Mouse (Mus musculus): Measurements from ENCODE around the gene 4930519P11Rik. TPM values are rescaled to one million over a fixed set of nuclear protein-coding genes. Genes with fewer than 3 reads are reported as not detected.

4930519P11Rik gene
- polyA plus RNA-seq, 1 experiment from 2014 or later = 0.13 TPM

GRCm38 (mm10) chr2:154648086-154648485 lies 34.8 kb upstream of the 4930519P11Rik start:
- DNase-seq (ENCODE audit: low read depth, low spot score) (no peak), ATAC-seq (no peak)
- H3K27me3 ChIP-seq = no peaks in the 10 kb centered on the region
- POLR2A ChIA-PET = no interaction called here
- TF ChIP-seq CTCF (IDR thresholded peaks at IDR 0.05) = peak; percentile 70
- in situ Hi-C loops (cut with MboI; ENCODE audit: low pct_unique_long_range_greater_than_20kb) = no loop called here
- CTCF ChIA-PET = interaction anchor here (0.9 kb wide), 1 partner anchor 9 kb away, joined by 4 read pairs; no protein-coding TSS in a partner anchor

DNA sequence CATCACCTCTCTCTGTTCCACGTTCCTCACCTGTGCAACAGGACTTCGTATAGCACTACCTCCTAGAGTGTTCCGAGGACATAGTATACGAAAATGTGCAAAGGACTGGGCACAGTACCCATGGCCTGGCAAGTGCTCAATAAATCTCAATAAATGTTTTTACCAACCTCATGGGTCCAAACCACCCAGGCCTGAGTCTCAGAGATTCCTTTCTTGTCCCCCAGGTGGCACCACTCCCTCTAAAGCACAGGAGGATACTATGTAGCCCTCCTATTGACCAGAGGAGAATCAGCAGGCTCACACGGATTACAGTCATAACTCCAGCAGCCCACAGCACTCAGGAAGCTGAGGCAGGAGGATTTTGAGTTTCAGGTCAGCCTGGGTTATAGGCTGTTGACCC lies 33.4 kb upstream of the 4930519P11Rik start:
- ChIA-PET POLR2A (no interaction called here), CTCF (no interaction called here)
- no peak for ATAC-seq
- H3K27me3 ChIP-seq = no peaks in the 10 kb centered on the region
- no peak for DNase-seq (ENCODE audit: low read depth, low spot score)
- in situ Hi-C loops (cut with MboI; ENCODE audit: low pct_unique_long_range_greater_than_20kb) = no loop called here
- TF ChIP-seq CTCF (IDR thresholded peaks at IDR 0.05) = peak; percentile 60

- CTCF ChIA-PET = no interaction called here
- POLR2A ChIA-PET = no interaction called here
- ATAC-seq = no peak
Observed at GRCm38 (mm10) chr2:154642712-154643385, 29.6 kb upstream of the 4930519P11Rik start.

DNA sequence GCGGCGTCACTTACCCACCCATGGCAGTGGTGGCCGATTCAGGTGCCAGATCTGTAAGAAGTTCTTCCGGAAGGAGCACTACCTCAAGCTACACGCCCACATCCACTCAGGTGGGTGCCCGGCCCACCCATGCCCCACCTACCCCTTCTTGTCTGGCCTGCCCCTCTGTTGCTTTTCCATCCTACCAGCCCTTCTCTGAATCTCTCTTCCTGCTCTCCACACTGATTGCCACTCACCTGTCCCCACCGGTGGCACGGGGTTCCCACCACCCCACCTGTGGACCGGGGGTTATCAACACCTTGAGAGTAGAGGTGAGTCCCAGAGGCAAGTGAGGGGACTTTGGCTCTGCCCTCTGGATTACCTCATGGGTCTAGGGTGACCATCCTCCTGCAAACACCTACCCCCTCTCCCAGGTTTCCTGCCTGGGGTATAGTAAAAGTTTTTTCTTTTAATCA lies 28.8 kb upstream of the 4930519P11Rik start:
- no peaks in the 10 kb centered on the region for H3K27me3 ChIP-seq
- TF ChIP-seq CTCF (IDR thresholded peaks at IDR 0.05) = no peak
- ChIA-PET POLR2A (no interaction called here), CTCF (no interaction called here)
- ATAC-seq = no peak
- in situ Hi-C loops (cut with MboI; ENCODE audit: low pct_unique_long_range_greater_than_20kb) = no loop called here
- DNase-seq (ENCODE audit: low read depth, low spot score) = no peak

More at GRCm38 (mm10) chr2:154642712-154643385, 29.6 kb upstream of the 4930519P11Rik start:
- no peak for DNase-seq (ENCODE audit: low read depth, low spot score)
- in situ Hi-C loops (cut with MboI; ENCODE audit: low pct_unique_long_range_greater_than_20kb) = no loop called here
- H3K27me3 ChIP-seq = no peaks in the 10 kb centered on the region
- peak; percentile 72 for TF ChIP-seq CTCF (IDR thresholded peaks at IDR 0.05)

GRCm38 (mm10) chr2:154641176-154641575 lies 27.9 kb upstream of the 4930519P11Rik start:
- no peak for ATAC-seq
- no peak for DNase-seq (ENCODE audit: low read depth, low spot score)
- in situ Hi-C loops (cut with MboI; ENCODE audit: low pct_unique_long_range_greater_than_20kb) = no loop called here
- CTCF ChIA-PET = no interaction called here
- POLR2A ChIA-PET = no interaction called here
- H3K27me3 ChIP-seq = no peaks in the 10 kb centered on the region
- TF ChIP-seq CTCF (IDR thresholded peaks at IDR 0.05) = no peak

GRCm38 (mm10) chr2:154639115-154639514 lies 25.9 kb upstream of the 4930519P11Rik start:
- H3K27me3 ChIP-seq = no peaks in the 10 kb centered on the region
- CTCF ChIA-PET = interaction anchor here (1.2 kb wide), 1 partner anchor 10 kb away, joined by 4 read pairs; no protein-coding TSS in a partner anchor
- no peak for DNase-seq (ENCODE audit: low read depth, low spot score)
- no peak for TF ChIP-seq CTCF (IDR thresholded peaks at IDR 0.05)
- ATAC-seq = no peak
- in situ Hi-C loops (cut with MboI; ENCODE audit: low pct_unique_long_range_greater_than_20kb) = no loop called here
- POLR2A ChIA-PET = no interaction called here

- CTCF ChIA-PET = no interaction called here
- no peak for TF ChIP-seq CTCF (IDR thresholded peaks at IDR 0.05)
- no peaks in the 10 kb centered on the region for H3K27me3 ChIP-seq
- POLR2A ChIA-PET = no interaction called here
- DNase-seq (ENCODE audit: low read depth, low spot score) (no peak), ATAC-seq (no peak)
- in situ Hi-C loops (cut with MboI; ENCODE audit: low pct_unique_long_range_greater_than_20kb) = no loop called here
Observed at GRCm38 (mm10) chr2:154638521-154638920, 25.3 kb upstream of the 4930519P11Rik start.

- TF ChIP-seq CTCF (IDR thresholded peaks at IDR 0.05) = no peak
- in situ Hi-C loops (cut with MboI; ENCODE audit: low pct_unique_long_range_greater_than_20kb) = no loop called here
- no peak for ATAC-seq
- ChIA-PET POLR2A (no interaction called here), CTCF (no interaction called here)
- DNase-seq (ENCODE audit: low read depth, low spot score) = no peak
- H3K27me3 ChIP-seq = no peaks in the 10 kb centered on the region
Observed at GRCm38 (mm10) chr2:154635826-154636225, 22.6 kb upstream of the 4930519P11Rik start.

DNA sequence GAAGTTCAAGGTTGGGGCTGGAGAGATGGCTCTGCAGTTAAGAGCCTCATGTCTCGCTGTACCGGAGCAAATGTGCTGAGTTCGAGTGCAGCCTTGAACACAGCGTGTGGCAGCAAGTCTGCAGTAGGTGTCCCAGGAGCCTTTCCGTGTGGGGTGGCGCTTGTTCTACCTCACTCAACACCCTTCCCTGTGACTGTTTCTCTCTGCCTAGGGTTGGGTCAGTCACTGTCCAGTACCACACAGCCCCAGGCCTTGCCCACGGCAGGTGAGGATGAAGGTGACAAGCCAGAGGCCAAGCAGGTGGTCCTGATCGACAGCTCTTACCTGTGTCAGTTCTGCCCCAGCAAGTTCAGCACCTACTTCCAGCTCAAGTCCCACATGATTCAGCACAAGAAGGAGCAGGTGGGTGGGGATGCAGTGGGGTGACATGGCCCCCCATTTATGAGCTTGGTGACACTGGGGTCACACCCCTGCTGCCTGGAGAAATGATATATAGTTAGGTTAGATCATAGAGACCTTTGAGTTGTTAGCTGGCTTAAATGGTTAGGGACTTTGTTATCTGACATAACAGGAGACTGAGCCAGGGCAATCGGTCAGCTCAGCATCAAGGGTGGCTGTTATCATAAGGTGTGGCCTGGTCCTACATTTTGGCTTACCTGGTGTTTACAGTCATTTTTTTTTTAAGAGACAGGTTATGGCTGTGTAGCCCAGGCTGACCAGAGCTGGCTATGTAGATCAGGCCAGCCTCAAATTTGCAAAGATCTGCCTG lies 20.8 kb upstream of the 4930519P11Rik start:
- POLR2A ChIA-PET = no interaction called here
- ATAC-seq (no peak), DNase-seq (ENCODE audit: low read depth, low spot score) (no peak)
- in situ Hi-C loops (cut with MboI; ENCODE audit: low pct_unique_long_range_greater_than_20kb) = no loop called here
- CTCF ChIA-PET = no interaction called here
- no peaks in the 10 kb centered on the region for H3K27me3 ChIP-seq
- no peak for TF ChIP-seq CTCF (IDR thresholded peaks at IDR 0.05)

- in situ Hi-C loops (cut with MboI; ENCODE audit: low pct_unique_long_range_greater_than_20kb) = no loop called here
- no peak for TF ChIP-seq CTCF (IDR thresholded peaks at IDR 0.05)
- DNase-seq (ENCODE audit: low read depth, low spot score) (no peak), ATAC-seq (no peak)
- H3K27me3 ChIP-seq = no peaks in the 10 kb centered on the region
- CTCF ChIA-PET = no interaction called here
- POLR2A ChIA-PET = no interaction called here
Observed at GRCm38 (mm10) chr2:154633039-154633742, 20.0 kb upstream of the 4930519P11Rik start.
